Mouse (Mus musculus) neural tube, embryonic 11.5 days (tissue): ENCODE measurements at regions not wholly inside any gene's neighbourhood (a gene's known extent, or its start where the extent isn't known, plus 50 kb on each side); places are given as distances from the start of the nearest gene placed in this dataset.

Experiments
- ATAC-seq: fragments of 200-750 bp; cut with Nextera tagmentation; 2 replicates; pipeline ENCODE4 v1.8.0; 2017; ENCODE audit warnings: moderate number of reproducible peaks, mild to moderate bottlenecking, moderate TSS enrichment, moderate library complexity; ENCODE audit not compliant: insufficient read depth, low FRiP score, low TSS enrichment
- DNase-seq: peaks from one replicate; pipeline ENCODE4 v3.0.0-alpha.2; 2015; ENCODE audit warnings: low spot score
- H3K27ac ChIP-seq: fragments of 300-500 bp; sonication (generic); 2 replicates; pipeline ENCODE4 v1.5.1; 2014; ENCODE audit warnings: low read depth, mild to moderate bottlenecking, low read length
- H3K27me3 ChIP-seq: fragments of 300-500 bp; sonication (generic); 2 replicates; pipeline ENCODE4 v1.6.1; 2014; ENCODE audit warnings: mild to moderate bottlenecking, low read length, mixed read lengths; ENCODE audit not compliant: control insufficient read depth, insufficient read depth
- H3K36me3 ChIP-seq: fragments of 300-500 bp; sonication (generic); 2 replicates; pipeline ENCODE4 v1.6.1; 2014; ENCODE audit warnings: mild to moderate bottlenecking, low read length, moderate library complexity, mixed read lengths; ENCODE audit not compliant: control insufficient read depth, insufficient read depth
- H3K4me1 ChIP-seq: fragments of 300-500 bp; sonication (generic); 2 replicates; pipeline ENCODE4 v1.6.1; 2014; ENCODE audit warnings: low read length, mixed read lengths; ENCODE audit not compliant: control insufficient read depth, insufficient read depth
- H3K4me2 ChIP-seq: fragments of 300-500 bp; sonication (generic); 2 replicates; pipeline ENCODE4 v1.6.1; 2014; ENCODE audit warnings: low read depth, mild to moderate bottlenecking, moderate library complexity
- H3K4me3 ChIP-seq: fragments of 300-500 bp; sonication (generic); 2 replicates; pipeline ENCODE4 v1.5.1; 2014; ENCODE audit warnings: low read depth, low read length
- H3K9ac ChIP-seq: fragments of 300-500 bp; sonication (generic); 2 replicates; pipeline ENCODE4 v1.6.1; 2014; ENCODE audit warnings: mild to moderate bottlenecking, low read length
- H3K9me3 ChIP-seq: fragments of 300-500 bp; sonication (generic); 2 replicates; pipeline ENCODE4 v1.6.1; 2016; ENCODE audit warnings: low read length; ENCODE audit not compliant: control insufficient read depth
- WGBS: fragments of 180-500 bp; shearing (Covaris S2); extraction: QIAGEN DNeasy Blood & Tissue Kit; methylation state at CpG from one replicate; pipeline ENCODE4 v1.1.7; 2014; 5-methylcytosine and 5-hydroxymethylcytosine counted together

DNA sequence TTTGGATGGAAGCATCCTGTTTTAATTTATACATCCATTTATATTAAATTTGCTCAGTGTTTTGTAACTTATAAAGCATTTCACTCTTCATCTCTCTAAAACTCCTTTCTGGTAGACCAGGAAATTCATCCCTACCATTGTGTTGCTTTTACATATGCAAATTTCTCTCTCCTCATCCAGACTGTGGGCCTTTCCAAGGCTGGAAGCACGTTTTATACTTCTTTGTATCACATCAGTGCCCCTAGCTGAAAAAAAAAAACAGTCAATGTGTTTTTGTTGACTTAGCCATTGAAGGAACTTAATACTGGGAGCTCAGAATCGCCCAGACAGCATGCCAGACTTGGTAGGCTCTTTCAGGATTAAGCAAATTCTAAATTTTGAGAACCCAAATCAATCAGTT lies 174.9 kb upstream of the Gm6793 start:
- Histone ChIP-seq H3K9me3 (no peaks in the 10 kb centered on the region), H3K4me2 (no peak overlapping the region), H3K9ac (no peak overlapping the region), H3K4me3 (no peak overlapping the region), H3K27me3 (no peaks in the 10 kb centered on the region), H3K27ac (no peak overlapping the region), H3K4me1 (no peaks in the 10 kb centered on the region), H3K36me3 (no peaks in the 10 kb centered on the region)
- ATAC-seq (no peak), DNase-seq (no peak)
- 22% methylated on average over 2 of the region's 2 CpGs for WGBS

DNA sequence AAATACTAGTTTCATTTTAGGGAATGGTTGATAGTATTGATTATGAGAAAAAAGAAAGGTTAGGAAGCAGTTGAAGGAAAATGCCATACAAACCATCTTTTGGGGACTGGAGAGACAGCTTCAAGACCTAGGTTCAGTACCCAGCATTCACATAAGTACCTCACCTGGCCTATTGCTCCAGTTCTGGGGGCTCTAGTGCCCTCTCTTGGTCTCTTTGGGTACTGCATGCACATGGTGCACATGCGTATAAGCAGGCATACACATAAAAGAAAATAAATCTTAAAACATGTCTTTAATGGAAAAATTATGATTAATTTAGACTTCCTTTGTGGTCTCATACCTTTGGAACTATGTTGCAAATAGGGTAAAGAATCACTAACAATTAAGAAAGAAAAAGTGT lies 155.3 kb upstream of the Gm6793 start:
- H3K9me3 ChIP-seq: no peaks in the 10 kb centered on the region
- H3K9ac ChIP-seq: no peak overlapping the region
- no peaks in the 10 kb centered on the region for H3K4me1 ChIP-seq
- no peaks in the 10 kb centered on the region for H3K27me3 ChIP-seq
- ATAC-seq: no peak
- H3K4me2 ChIP-seq: no peak overlapping the region
- H3K36me3 ChIP-seq: no peaks in the 10 kb centered on the region
- H3K4me3 ChIP-seq: no peak overlapping the region
- WGBS: 100% methylated on average over 1 of the region's 1 CpGs
- H3K27ac ChIP-seq: no peak overlapping the region
- no peak for DNase-seq

DNA sequence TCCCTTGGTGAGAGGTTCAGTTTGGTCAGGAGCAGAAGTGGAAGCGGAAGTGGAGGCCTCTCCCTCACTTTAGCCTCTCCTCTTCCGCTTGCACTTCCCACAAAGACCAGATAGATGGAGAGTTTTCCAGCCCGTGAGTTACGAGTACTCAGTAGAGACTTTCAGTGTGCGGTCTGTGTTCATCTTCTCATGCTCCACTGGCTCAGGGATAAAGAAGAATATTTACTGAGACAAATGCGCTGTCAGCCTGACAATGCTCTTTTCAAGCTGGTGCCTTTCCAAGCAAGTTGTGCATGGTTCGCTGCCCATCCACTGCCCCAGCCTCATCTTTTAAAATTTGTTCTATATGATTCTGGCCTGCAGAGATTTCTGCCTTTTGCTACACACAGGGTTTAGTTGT lies 141.8 kb upstream of the Gm6793 start:
- Histone ChIP-seq H3K4me1 (no peaks in the 10 kb centered on the region), H3K9me3 (no peaks in the 10 kb centered on the region), H3K4me2 (no peak overlapping the region), H3K4me3 (no peak overlapping the region), H3K36me3 (no peaks in the 10 kb centered on the region), H3K9ac (no peak overlapping the region), H3K27me3 (no peaks in the 10 kb centered on the region), H3K27ac (no peak overlapping the region)
- DNase-seq (peak; percentile 38), ATAC-seq (peak; percentile 76)
- 44% methylated on average over 7 of the region's 7 CpGs for WGBS

DNA sequence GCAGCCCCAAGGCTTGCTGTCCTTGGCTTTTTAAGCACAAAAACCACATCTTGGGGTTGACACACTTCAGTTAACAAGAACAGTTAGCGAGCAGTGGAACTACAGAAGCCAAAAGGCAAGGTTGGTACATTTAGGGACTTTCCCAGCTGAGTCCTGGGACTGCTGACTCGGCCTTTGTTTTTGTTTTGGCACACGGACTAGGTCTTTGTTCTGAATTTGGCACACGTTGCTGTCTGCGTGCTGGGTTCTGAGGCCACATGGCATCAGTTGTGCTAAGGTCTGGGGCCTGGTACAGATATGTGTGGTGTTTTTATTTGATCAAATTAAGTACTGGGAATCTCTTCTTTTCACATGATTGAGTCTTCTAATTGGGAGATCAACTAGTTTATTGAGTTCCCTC lies 124.1 kb upstream of the Gm6793 start:
- Histone ChIP-seq H3K4me2 (no peak overlapping the region), H3K36me3 (no peaks in the 10 kb centered on the region), H3K4me1 (no peaks in the 10 kb centered on the region), H3K9me3 (no peaks in the 10 kb centered on the region), H3K9ac (no peak overlapping the region), H3K27ac (no peak overlapping the region), H3K4me3 (no peak overlapping the region), H3K27me3 (no peaks in the 10 kb centered on the region)
- DNase-seq (no peak), ATAC-seq (no peak)
- 82% methylated on average over 5 of the region's 5 CpGs for WGBS

DNA sequence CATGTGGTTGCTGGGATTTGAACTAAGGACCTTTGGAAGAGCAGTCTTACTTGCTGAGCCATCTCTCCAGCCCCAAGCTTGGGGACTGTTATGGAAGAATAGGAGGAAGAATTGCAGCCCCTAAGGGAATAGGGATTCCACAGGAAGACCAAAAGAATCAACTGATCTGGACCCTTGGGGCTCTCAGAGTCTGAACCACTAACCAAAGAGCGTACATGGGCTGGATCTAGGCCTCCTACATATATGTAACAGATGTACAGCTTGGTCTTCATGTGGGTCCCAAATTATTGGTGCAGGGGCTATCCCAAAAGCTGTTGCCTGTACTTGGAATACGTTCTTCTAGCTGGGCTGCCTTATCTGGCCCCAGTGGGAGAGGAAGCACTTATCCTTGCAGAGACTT lies 115.4 kb upstream of the Gm6793 start:
- Histone ChIP-seq H3K27me3 (no peaks in the 10 kb centered on the region), H3K4me1 (no peaks in the 10 kb centered on the region), H3K36me3 (no peaks in the 10 kb centered on the region), H3K9me3 (no peaks in the 10 kb centered on the region), H3K9ac (no peak overlapping the region), H3K27ac (no peak overlapping the region), H3K4me3 (no peak overlapping the region), H3K4me2 (no peak overlapping the region)
- WGBS: 79% methylated on average over 2 of the region's 2 CpGs
- DNase-seq (no peak), ATAC-seq (no peak)

DNA sequence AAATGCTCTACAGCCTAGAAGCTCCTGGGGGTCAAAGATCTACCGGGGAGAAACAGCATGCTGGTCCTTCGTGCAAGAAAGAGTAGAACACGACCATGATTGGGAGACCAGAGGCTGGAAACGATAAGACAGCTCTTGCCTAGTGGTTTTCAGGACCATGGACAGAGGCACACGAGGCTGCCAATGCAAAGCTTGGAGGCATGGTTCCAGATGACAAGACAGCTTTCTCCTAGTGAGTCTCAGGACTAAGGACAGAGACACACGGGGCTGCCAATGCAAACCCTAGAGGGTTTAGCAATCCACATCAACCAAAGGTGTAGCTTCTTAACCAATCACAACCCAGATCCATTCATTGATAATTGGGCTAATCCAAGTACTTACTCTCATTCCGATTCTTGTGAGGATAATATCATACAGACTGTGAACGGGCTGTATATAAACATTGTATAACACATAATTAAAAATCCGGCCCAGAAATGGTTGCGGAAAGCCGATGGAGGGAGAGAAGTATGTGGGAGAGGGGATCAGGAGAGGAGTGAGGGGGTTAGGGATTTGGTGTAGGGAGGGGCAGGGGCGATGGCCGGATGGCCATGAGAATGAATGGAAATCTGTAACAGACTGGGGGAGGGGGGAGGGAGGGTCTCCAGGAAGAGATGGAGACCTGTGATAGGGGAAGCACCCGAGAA lies 114.1 kb upstream of the Gm6793 start:
- Histone ChIP-seq H3K9me3 (no peaks in the 10 kb centered on the region), H3K4me1 (no peaks in the 10 kb centered on the region), H3K4me2 (no peak overlapping the region), H3K27ac (no peak overlapping the region), H3K9ac (no peak overlapping the region), H3K27me3 (no peaks in the 10 kb centered on the region), H3K4me3 (no peak overlapping the region), H3K36me3 (no peaks in the 10 kb centered on the region)
- 55% methylated on average over 14 of the region's 14 CpGs for WGBS
- no peak for ATAC-seq
- peak; percentile 67 for DNase-seq

DNA sequence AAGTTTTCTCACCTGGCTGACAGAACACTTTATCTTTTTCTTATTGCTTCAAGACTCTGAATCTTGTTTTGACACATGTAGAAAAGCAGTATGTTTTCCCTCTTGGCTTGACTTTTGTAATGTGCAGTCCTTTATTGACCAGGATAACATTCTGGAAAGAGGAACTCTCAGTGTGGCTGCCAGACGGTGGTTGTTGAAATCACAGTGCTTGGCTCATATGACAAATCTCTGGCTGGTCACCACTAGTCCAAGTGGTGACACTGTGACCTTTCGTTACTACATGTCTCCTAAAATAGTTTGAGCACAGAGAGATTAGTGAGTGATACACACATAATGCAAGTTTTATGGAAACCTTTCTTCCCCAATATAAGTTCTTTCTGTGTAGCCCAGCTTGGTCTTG lies 97.1 kb upstream of the Gm6793 start:
- no peaks in the 10 kb centered on the region for H3K27me3 ChIP-seq
- no peaks in the 10 kb centered on the region for H3K9me3 ChIP-seq
- no peak overlapping the region for H3K9ac ChIP-seq
- no peak overlapping the region for H3K27ac ChIP-seq
- 80% methylated on average over 2 of the region's 2 CpGs for WGBS
- H3K4me3 ChIP-seq: no peak overlapping the region
- ATAC-seq (no peak), DNase-seq (no peak)
- no peaks in the 10 kb centered on the region for H3K36me3 ChIP-seq
- no peak overlapping the region for H3K4me2 ChIP-seq
- no peaks in the 10 kb centered on the region for H3K4me1 ChIP-seq

DNA sequence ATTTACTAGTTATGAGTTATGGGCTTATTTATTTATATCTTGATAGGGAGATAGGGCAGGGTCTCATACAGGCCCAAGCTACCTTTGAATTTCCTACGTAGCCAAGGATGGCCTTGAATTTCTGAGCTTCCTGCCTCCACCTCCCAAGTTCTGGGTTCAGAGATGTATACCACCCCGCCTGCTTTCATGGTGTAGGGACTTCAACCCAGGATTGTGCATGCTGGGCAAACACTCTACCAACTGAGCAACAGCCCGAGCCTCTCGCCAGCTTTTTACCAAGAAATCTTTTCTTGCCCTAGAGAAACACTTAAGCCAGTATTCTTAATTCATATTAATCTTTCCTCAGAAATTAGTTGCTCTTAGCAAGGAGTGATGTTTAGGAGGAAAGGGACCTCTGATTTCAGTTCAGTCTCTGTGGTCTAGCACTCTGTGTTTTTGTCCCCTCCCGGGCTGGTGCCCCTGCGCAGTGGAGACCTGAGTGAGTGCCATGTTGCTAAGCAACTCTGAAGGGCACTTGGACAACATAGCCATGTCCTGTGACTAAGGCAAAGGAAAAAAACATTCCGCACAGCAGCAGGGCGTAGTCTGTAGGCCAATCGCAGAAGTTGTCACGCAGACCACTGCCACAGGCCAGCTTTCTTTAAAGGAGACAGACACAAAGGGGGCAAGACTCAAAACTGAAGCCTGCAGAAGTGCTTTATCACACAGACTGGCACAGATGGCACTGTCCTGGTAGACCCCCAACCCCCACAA lies 83.2 kb upstream of the Gm6793 start:
- Histone ChIP-seq H3K4me3 (no peak overlapping the region), H3K27ac (no peak overlapping the region), H3K4me1 (no peaks in the 10 kb centered on the region), H3K9me3 (no peaks in the 10 kb centered on the region), H3K4me2 (no peak overlapping the region), H3K9ac (no peak overlapping the region), H3K27me3 (no peaks in the 10 kb centered on the region), H3K36me3 (no peaks in the 10 kb centered on the region)
- ATAC-seq: peak; percentile 76; the same call in 1 of the 2 replicates
- 74% methylated on average over 10 of the region's 10 CpGs for WGBS
- DNase-seq: no peak

DNA sequence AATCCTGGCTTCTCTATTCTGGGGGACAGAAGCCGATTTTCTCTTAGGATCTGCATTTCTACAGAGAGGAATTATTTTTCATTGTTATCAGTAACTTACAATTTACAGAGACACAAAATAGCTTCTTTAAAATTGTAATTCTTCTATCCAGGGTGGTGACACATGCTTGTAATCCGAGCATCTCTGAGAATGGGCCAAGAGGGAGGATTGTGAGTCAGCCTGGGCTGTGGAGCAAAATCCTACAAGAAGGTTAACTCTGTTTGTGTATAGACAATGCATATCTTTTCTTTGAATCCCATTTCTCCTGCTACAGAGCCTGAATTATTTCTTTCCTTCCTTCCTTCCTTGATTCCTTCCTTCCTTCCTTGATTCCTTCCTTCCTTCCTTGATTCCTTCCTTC lies 80.0 kb upstream of the Gm6793 start:
- ATAC-seq (no peak), DNase-seq (no peak)
- no peaks in the 10 kb centered on the region for H3K9me3 ChIP-seq
- H3K4me2 ChIP-seq: no peak overlapping the region
- H3K36me3 ChIP-seq: no peaks in the 10 kb centered on the region
- H3K27ac ChIP-seq: no peak overlapping the region
- no peak overlapping the region for H3K4me3 ChIP-seq
- no peak overlapping the region for H3K9ac ChIP-seq
- H3K4me1 ChIP-seq: no peaks in the 10 kb centered on the region
- no peaks in the 10 kb centered on the region for H3K27me3 ChIP-seq
- 78% methylated on average over 2 of the region's 2 CpGs for WGBS
